Mouse (Mus musculus): ENCODE results near the gene G6pc3.

- TF ChIP-seq POLR2A (IDR thresholded peaks at IDR 0.05; ENCODE audit: low read depth, low read length) (no peak), CTCF (IDR thresholded peaks at IDR 0.05; ENCODE audit: extremely low read depth, insufficient read length, insufficient replicate concordance, low read depth, low read length) (no peak)
Measured at GRCm38 (mm10) chr11:102199856-102200255, 10.4 kb downstream of the G6pc3 start.
